Mouse (Mus musculus): Measurements from ENCODE around the gene Sh3bgr.

The Sh3bgr gene

GRCm38 (mm10) chr16:96210856-96211255 lies 10.6 kb downstream of the Sh3bgr start:
- DNase-seq (ENCODE audit: low spot score): no peak

GRCm38 (mm10) chr16:96213027-96213426 lies 12.8 kb downstream of the Sh3bgr start:
- DNase-seq (ENCODE audit: low spot score): no peak

DNA sequence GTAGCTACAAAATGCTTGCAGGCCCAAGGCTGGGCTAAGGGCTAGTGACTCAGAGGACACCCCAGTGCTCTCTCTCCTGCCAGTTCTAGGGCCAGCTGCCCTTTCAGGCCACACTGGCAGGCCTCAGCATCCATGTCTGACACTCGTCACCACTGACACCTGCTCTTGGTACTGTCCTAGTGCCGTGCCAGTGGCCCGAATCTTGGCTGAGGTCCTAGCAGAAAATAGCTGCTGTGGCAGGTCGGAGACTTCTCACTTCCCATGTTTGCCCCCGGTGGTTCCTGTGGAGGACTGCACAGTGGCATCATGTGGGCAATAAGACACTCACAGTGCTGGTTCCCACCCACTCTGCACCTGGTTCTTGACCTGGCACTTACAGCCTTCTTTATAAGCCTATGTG lies 21.2 kb downstream of the Sh3bgr start:
- no peak for DNase-seq (ENCODE audit: low spot score)

DNA sequence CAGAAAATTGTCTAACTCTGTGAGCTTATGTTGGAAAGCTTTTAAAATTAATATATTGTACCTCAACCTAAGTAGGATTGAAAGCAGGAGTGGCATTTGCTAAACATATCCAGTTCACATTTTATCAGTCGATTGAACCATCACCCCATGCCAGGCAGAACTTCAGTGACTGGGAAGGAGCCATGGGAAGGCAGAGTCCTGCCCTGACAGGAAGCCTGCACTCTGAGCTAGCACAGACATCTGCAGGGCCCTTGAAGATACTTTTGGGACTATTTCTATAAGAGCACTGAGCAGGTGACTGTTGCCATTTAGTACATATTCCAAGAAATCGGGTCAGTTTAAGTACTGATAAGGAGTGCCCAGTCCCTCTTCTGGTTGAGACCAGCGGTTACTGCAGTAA lies 21.7 kb downstream of the Sh3bgr start:
- no peak for DNase-seq (ENCODE audit: low spot score)

GRCm38 (mm10) chr16:96222452-96222851 lies 22.2 kb downstream of the Sh3bgr start:
- DNase-seq (ENCODE audit: low spot score): no peak

DNA sequence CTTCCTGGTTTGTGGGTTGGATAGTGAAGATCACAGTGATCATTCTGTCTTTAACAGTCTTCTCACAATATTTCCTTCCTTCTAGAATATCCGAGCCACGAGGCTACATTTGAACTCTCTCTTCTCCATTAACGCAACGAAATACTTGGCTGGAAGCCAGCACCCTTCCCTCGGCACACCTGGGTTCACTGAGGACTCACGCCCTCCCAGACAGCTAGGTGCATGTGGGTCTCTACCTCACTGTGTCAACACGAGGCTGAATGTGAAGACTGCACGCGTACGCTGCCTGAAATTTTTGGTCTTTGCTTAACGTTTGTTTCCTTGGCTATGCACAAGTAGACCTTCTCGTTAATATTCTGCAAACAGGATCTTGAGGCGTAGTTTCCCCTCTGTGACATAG lies 28.2 kb downstream of the Sh3bgr start:
- DNase-seq (ENCODE audit: low spot score): no peak

GRCm38 (mm10) chr16:96229044-96229555 lies 28.9 kb downstream of the Sh3bgr start:
- DNase-seq (ENCODE audit: low spot score): no peak

GRCm38 (mm10) chr16:96230411-96230810 lies 30.2 kb downstream of the Sh3bgr start:
- DNase-seq (ENCODE audit: low spot score): peak; percentile 57

DNA sequence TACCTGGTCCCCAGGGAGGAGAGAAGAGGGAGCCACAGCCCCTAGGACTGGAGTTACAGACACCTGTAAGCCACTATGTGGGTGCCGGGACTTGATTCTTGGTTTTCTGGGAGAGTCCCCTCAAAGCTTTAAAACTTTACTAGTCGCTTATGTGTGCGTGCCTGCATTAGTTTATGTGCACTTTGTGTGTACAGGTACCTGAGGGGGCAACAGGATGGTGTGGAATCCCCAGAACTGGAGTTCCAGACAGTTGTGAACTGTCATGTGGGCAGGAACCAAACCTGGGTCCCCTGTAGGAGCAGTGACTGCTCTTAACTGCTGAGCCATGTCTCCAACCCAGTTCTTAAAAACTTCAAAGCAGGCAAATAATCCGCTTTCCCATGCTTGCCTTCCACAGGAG lies 31.0 kb downstream of the Sh3bgr start:
- DNase-seq (ENCODE audit: low spot score): no peak

- no peak for DNase-seq (ENCODE audit: low spot score)
These were observed 31.7 kb downstream of the Sh3bgr start for GRCm38 (mm10) chr16:96231974-96232373.

DNA sequence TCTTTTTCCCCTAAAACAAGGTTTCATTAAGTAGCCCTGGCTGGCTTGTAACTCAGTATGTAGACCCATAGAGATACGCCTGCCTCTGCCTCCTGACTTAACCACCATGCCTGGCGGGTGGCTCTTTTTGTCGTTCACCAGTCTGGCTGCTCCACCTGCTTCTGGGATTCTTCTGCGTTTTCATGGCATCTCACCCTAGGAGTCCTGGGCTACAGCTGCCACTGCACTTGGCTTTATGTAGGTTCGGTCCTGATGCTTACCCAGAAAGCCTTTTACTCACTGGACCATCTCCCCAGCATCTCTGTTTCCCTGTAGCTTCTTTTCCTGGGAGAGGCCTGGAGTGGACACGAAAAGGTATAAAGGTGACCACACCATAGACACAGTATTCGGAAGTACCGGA lies 33.7 kb downstream of the Sh3bgr start:
- no peak for DNase-seq (ENCODE audit: low spot score)

GRCm38 (mm10) chr16:96235366-96235970 lies 35.2 kb downstream of the Sh3bgr start, which contains the start of gene B3galt5:
Gene B3galt5, plus strand, starts transcription at chr16:96235801.
- no peak for DNase-seq (ENCODE audit: low spot score)

DNA sequence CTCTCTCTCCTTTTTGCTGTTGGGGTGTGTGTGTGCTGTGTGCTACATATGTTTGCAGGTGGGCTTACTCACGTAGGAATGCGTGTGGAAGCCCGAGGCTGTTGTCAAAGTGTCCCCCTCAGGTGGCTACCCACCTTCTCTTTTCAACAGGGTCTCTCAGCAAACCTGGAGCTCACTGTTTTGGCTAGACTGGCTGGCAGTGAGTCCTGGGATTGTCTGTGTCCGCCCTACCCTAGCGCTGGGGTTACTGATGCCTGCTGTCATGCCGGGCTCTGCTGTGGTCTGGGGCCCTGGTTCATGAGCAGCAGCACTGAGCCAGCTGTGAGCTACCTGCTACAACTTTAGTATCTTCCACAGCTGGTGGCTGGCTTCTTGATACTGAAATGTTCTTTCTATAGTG lies 44.2 kb downstream of the Sh3bgr start:
- DNase-seq (ENCODE audit: low spot score): no peak

DNA sequence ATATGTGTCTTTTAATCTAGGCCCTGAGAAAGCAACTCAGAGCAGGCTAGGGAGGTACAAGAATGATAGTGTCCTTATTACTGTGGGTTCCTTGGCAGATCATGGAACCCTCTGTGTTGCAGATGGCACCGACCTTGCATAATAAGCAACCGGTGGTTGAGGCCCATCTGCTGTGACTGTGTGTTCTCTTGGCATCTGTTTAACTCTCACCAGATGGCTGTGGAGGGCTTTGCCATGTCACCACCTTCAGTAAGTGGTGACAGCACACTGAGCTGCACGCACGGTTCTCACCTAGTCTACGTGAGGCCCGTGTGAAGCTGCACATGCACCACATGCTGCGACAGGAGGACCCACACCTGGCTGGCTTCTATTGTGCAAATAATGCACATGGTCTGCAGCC lies 49.4 kb downstream of the Sh3bgr start:
- DNase-seq (ENCODE audit: low spot score): no peak

DNA sequence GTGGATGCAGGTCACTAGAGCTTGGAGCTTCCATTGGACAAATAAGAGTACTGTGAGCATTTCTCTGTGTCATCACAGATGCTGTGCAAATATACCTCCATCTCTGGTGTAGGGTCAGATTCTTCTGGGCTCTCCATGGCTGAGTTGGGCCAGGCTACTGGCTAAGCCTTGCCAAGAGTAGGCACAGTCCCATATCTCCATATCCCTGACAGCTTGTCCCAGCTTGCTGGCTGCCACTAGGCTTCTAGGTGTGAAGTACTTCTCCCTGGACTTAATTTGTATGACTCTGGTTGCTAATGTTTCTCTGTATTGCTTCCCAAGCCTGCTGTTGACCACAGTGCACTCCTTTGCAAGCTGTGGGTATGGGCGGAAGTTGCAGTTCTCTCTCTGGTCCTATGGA lies 51.9 kb downstream of the Sh3bgr start:
- no peak for DNase-seq (ENCODE audit: low spot score)

DNA sequence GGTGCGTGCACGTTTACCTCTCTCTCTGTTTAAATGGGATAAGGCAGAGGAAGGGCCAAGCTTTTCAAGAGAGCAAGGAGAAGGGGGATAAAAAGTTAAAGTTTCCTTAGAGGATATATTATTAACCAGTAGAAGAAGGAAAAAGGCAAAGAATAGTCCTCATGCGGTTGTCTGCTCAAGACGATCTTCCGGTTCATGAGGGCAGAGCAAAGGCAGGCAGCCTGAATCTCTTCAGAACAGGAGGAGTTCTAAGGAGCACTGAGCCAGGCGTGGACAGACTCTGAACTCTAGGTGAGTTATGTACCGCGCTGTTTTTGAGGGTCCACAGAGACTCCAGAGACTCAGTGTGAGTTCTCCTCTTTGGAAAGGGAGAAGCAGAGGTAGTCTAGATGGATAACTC lies 58.2 kb downstream of the Sh3bgr start:
- no peak for DNase-seq (ENCODE audit: low spot score)

DNA sequence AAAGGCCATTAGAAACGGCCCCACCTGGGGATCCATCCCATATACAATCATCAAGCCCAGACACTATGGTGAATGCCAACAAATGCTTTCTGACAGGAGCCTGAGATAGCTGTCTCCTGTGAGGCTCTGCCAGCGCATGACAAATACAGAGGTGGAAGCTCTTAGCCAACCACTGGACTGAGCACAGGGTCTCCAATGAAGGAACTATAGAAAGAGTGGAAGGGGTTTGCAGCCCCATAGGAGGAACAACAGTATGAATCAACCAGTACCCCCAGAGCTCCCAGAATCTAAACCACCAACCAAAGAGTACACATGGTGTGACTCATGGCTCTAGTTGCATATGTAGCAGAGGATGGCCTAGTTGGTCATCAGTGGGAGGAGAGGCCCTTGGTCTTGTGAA lies 71.5 kb downstream of the Sh3bgr start:
- no peak for DNase-seq (ENCODE audit: low spot score)

- DNase-seq (ENCODE audit: low spot score): no peak
These were observed 72.8 kb downstream of the Sh3bgr start for GRCm38 (mm10) chr16:96272929-96273619.

DNA sequence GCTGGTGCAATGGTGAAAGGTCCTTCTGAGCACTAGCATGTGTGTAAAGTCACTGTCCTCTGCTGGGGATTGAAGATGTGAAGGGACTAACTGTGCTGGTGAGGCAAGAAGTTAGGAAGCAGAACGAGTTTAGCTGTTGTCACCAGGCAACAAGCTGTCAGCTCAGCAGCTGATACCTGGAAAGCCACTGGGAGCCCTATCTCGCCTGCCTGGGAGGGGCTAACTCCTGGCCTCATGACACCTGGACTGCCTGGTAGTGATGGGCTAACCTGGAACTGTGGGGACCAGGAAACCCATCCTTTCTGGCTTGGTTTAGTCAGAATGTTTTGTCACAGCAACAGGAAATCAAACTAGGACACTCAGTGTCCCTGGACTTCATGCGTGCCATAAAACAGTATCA lies 76.3 kb downstream of the Sh3bgr start:
- DNase-seq (ENCODE audit: low spot score): no peak

Measured in ovary, postnatal 36 days (tissue).